Mouse (Mus musculus): ENCODE data around the gene Prap1.
"Not testable (repeated sequence)": the region's sequence is repeated elsewhere in the genome, so short reads cannot be mapped to it uniquely, and the experiment has no call there.

Prap1 gene

GRCm38 (mm10) chr7:140134033-140134432 lies 40.8 kb downstream of the Prap1 start:
- not testable (repeated sequence) for DNase-seq (ENCODE audit: low read depth)

GRCm38 (mm10) chr7:140135106-140135770 lies 42.0 kb downstream of the Prap1 start:
- no peak for DNase-seq (ENCODE audit: low read depth)

GRCm38 (mm10) chr7:140137135-140138020 lies 44.2 kb downstream of the Prap1 start, which contains the start of gene Mtg1:
Gene Mtg1 (plus strand): TSS chr7:140137564.
- DNase-seq (ENCODE audit: low read depth), result peak; percentile 96

- no peak for DNase-seq (ENCODE audit: low read depth)
Observed at GRCm38 (mm10) chr7:140138021-140138310, 44.8 kb downstream of the Prap1 start.

GRCm38 (mm10) chr7:140141350-140141749 lies 48.2 kb downstream of the Prap1 start:
- DNase-seq (ENCODE audit: low read depth), result peak; percentile 83

GRCm38 (mm10) chr7:140144550-140144949 lies 51.4 kb downstream of the Prap1 start:
- no peak for DNase-seq (ENCODE audit: low read depth)
